Mouse (Mus musculus) ZHBTc4 (cell line): ENCODE measurements around the gene Riox1.
"Not testable (repeated sequence)": the region's sequence is repeated elsewhere in the genome, so short reads cannot be mapped to it uniquely, and the experiment has no call there.

Source experiments
- DNase-seq: peaks from one replicate; pipeline ENCODE4 v3.0.0-alpha.2; 2011; ENCODE audit warnings: low read depth, low spot score

Riox1 gene

GRCm38 (mm10) chr12:83950493-83950839, at the start of gene Riox1:
Riox1 (plus strand) TSS chr12:83950608.
- DNase-seq = peak; percentile 90

DNA sequence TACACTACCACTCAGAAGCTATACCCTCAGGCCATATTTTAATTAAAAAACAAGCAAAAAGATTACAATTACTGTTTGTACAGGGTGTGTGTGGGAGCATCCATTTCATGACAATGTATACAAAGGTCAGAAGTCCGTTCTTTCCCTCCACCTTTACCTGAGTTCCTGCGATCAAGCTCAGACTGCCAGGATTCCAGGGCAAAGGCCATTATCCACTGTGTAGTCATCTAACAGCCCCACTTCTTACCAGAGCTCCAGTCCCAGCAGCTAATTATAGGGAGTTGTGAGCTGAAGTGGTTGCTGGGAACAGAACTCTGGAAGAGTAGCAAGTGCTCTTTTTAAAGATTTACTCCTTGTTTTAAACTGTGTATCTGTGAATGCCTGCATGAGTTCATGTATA, 40.0 kb upstream of the Riox1 start:
- no peak for DNase-seq

DNA sequence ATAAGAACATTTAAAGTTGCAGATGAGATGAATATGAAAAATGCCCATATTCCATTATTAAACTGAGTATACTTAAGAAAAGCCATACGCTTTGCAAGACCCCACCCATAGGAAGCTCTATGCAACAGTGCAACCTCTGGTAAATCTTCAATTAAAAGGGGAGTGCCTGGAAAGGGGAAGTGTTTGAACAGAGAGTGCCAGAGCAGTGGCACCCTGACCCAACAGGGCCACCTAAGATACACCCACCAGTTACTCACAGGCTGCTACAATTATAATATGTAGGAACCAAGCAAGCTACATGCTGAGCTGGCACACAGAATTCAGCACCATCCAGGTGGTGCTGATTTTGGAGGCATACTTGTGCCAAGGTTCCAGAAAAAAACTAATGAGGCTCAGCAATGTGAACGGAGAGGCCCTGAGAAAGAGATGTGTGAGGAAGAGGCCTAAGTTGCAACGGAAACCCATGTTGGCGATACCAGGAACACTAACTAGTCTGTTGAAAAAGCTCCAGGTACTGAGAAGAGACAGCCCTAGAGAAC, 36.1 kb upstream of the Riox1 start:
- DNase-seq = no peak

- no peak for DNase-seq
Measured at GRCm38 (mm10) chr12:83914797-83915196, 35.6 kb upstream of the Riox1 start.

DNA sequence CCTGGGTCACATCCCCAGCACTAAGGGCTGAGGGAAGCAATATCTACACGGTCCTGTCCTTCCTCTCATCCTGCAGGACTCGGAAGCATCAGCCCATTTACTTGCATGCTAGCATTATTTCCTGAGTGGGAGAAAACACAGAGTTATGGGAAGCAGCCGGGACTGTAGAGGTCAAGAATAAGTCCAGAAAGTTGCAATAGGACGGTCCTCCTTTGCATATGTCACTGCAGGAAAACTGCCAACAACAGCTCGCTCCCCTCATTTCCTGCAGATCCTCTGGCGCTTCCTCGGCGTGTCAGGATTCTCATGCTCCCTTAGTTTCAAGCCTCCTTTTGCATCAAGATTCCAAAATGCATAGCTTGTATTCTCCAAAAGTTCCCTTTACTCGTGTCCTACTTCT, 33.5 kb upstream of the Riox1 start:
- DNase-seq = no peak

DNA sequence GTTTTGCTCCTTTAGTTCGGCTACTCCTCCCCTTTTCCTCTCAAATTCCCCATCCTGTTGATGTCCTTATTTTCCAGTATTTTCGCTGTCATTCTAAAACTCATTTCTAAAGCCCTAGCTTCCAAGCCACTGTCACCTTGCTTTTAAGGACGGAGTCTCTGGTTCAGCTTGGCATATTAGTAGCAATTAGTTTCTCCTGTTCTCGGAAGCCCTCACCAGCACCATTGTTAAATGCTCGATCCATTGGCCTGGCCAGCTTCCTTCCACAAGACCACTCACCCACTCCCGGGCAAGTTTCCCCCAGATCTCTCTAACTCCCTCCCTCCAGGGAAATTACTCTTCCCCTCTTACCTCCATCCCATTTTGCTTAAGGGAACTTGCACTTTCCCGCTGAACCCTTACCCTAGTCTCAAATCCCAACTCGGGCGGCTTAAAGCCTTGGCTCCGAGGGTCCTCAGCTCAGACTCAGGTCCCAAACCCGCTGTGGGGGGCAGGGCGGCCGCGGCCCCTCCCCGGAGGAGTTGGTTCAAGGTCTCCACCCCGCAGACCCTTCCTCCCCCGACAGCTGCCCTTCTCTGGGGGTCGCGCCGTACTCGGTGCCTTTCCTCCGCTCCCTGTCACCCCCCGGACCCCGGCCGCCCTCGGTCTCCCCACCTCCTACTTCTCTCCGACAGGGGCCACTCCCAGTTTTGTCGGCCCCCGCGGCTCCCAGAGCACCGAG, 29.5 kb upstream of the Riox1 start:
- peak; percentile 39 for DNase-seq

DNA sequence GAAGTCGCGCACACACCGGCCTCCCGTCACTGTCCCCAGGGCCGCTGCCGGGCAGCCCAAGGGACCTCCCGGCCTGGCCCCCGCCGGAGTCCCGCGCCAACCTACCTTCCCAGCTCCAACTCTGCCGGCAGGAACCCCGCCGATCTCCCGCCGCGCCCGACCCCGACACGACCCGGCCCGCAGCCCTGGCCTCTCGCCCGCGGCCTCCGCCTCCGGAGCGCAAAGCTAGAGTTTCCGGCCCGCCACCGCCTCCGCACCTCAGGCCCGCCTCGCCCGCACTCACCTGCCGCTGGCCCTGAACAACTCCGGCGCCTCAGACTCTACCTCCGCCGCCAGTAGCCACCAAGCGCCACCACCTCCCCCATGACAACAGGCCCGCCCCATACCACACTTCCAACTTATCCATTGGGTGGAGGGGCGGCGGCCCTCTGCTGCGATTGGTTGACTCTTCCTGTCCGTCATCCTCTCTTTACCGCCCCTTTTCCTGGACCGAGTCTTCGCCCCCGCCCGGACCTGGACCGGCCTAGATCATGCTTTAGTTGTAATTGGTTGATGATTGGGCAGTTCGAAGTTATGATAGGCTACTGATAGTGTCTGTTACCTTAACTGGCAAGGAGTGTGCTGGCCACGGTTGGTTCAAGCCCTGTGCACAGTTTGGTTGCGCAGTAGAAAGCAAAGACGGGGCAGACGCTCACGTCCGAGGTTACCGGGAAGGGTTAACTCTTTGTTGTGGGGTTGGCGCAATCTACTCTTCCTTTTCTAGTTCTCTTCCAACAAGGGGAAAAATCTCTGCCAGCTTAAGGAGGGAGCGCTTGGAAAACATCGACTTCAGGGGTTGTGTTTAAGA, 28.6 kb upstream of the Riox1 start, which contains the start of gene Numb:
Gene Numb, minus strand, starts transcription at position 400 of the 847 bp plus-strand sequence.
- DNase-seq = peak; percentile 99

DNA sequence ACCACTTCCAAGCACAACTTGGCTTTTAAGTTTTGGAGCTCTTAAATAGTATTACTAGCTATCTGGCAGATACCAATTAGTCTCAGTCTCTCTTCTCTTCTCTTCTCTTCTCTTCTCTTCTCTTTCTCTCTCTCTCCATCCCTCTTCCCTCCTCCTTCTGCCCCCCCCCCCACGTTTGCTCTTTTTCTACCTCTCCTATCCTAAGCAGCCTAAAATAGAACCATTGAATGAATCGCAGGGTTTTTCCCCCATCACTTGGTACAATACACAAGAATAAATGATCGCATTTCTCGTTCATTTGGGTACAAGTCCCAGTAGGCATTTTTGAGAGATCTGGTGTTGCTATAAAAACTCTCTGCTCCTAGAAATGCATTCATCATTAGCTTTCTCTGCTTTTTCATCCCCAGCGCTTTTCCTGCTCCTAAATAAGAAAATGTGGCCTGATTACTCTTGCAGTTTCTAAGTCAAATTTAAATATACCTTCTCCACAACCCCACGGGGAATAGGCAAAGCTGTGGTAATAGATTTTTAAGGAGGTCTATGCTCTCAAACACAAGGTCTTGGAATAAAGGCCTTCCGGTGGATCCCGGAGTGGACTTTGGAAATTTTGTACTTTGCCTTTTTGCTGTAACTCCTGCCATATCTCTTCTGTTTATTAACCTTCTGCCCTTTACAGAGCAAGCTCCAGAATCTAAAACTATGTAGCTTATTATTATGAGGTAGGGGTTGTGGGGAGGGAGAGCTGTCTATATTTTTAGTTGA, 27.5 kb upstream of the Riox1 start:
- DNase-seq = no peak

GRCm38 (mm10) chr12:83923486-83923859, 26.9 kb upstream of the Riox1 start:
- no peak for DNase-seq

DNA sequence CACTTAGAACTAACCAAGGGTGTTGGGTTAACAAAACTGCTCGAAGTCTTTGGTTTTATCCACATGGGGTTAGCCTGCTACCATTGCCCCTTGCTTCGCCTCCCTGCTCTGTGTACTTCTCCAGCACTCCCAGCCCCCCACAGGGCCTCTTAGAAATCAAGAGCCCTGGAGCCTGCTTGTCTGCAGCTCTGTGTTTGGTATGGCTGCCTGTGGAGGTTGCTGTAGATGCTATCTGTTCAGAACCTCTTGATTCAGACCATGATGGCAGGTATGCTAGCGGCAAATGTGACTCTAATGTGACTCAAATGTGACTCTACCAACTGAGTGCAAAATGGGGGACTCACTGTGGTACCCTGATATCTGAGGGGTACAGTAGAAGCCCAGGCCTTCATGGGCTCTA, 26.1 kb upstream of the Riox1 start:
- peak; percentile 12 for DNase-seq

DNA sequence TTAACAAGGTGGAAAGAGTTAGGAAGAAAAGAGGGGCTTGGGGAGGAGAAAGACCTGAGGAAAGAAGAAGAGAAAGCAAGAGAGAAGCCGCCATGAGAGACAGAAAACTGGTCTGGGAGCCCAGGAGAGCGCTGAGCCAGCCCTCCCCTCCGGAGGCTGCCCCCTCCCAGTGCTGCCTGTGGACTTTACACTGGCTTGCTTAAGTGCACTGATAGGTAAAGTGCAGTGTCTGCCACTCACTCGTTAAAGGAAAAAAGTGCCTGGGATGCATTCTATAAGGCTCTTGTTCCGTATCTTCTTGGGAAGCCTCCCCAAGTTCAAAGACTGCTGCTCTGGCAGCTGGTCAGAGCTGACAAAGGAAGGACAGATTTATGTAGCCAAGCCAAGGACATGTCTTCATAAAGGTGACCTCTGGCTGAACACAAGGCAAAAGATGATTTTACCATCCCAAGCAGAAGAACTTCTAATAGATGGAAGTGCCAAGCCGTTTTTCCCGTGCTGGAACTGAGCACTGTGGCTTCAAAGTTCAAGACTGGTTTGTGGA, 25.2 kb upstream of the Riox1 start:
- DNase-seq = peak; percentile 15

DNA sequence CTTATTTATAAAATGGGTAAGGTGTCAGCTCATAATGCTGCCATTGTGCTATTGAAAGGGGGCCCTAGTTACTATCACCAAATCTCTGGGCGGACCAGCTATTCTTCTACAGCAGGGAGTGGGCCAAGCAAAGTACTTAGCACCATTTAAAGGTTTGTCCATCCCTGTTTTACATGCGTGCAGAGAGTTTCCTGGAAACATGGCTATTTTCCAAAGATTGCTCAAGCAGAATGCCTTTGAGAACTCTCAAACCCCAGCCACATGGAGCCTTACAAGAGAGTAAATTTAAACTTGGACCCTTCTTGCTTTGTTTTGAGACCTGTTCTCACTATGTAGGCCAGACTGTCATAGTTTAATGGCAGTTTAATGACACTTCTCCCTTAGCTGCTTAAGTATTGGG, 24.3 kb upstream of the Riox1 start:
- no peak for DNase-seq

DNA sequence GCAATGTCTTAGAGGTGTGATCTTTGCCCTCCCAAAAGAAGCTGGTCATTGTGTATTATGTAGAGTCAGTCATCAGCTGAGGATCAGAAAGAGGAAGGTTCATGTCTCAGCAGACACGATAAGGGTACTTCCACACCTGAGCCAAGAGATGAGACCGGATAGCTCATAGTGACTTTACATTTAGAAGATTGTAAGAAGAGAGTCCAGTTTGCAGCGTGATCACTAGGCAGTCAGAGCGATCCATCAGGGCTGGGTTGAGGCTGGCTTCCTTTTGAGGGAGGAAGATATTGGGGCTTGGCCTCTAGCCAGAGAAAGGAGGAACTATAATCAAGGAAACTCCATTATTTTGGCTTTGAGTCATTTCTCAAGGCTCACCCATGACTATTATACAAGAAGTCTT, 22.7 kb upstream of the Riox1 start:
- no peak for DNase-seq

GRCm38 (mm10) chr12:83929186-83929804, 21.1 kb upstream of the Riox1 start:
- no peak for DNase-seq

DNA sequence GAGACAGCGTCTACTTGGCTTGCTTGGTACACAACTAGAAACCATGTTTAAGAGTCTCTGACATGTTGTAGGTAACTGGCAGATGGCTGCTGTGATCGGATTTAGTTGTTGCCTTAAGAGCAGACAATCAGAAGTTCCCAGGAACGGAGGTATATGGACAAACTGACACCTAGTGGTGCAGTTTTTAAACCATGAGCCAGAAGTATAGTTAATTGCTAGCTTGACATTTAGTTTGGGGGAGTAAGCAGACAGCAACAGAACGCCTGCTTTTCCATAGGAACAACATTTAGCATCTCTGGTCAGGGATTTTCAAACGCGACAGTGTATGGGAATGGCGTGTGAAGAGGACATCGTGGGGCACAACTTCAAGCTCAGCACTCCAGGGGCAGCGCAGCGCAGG, 12.8 kb upstream of the Riox1 start:
- no peak for DNase-seq

DNA sequence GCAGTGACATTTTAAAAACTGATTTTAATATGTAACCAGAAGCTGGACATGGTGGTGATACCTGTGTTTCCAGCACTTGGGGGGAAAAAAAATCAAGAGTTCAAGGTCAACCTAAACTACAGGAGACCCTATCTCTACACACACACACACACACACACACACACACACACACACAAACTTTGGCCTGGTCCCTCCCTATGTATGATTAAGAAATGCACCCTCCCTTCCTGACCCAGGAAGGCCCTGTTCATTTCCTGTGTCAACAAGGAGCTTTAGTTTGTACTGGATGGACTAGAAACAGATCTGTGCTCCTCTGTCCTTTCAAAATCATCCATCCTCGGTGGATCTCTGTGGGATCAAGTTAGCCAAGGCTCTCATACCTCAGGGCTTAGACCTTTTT, 11.8 kb upstream of the Riox1 start:
- DNase-seq = not testable (repeated sequence)

DNA sequence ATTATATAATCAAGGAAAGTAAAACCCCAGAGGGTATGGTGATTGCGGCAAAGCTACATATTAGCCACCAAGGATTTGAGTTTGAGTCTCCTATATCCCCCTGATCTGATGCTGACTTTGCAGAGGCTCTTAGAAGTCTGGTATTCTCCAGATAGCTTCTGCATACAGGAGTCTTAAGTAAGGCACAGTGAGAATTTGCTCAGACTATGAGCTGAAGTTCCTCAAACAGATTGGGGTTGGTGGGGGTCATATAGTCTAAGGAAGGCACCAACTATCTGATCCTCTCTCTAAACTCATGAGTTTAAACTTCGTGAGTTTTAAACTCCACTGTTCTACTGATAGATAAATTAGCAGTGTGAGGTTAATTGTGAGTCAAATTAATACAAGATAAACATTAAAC, 11.1 kb upstream of the Riox1 start:
- DNase-seq = no peak

GRCm38 (mm10) chr12:83940031-83940430, 10.4 kb upstream of the Riox1 start:
- DNase-seq = no peak

DNA sequence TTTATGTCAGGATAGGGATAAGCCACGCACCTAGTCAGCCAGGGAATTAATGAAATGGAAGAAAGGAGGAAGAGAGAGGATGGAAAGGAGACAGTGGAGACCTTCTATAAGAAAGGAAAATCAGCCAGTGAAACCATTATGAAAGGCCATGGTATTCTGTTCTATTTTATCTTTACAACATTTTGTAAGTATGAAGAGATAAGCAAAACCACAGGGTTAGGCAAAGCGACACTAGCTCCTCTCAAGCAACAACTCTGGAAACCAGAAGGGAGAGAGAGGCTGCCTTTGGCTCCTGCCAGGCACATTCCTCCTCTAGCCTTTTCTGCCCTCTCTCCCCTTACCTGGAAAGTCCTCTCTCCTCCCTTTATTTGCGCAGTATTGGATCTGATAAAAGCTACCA, 8.5 kb upstream of the Riox1 start:
- no peak for DNase-seq

GRCm38 (mm10) chr12:83947260-83947811, 3.1 kb upstream of the Riox1 start:
- DNase-seq = no peak

DNA sequence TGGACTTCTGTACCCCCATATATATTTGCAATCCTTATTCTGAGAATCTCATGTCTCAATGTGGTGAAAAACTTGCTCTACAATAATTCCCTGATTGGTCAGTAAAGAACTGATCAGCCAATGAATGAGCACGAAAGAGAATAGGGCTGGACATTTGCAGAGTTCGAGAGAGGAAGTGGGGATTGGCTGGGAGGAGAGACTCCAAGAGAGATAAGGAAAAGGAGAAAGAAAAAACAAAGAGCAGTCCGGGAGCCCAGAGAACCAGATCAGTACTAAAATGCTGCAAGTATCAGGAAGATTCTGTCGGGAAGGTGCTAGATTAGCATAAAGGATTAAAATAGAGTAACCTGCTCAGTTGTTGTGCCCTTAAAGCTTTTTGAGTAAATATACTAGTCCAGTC, 1.4 kb upstream of the Riox1 start:
- DNase-seq = peak; percentile 48
